Mouse (Mus musculus) left cerebral cortex, adult 9 months (tissue): Measurements from ENCODE around the gene Scgb2b7.
"Not testable (repeated sequence)": the region's sequence is repeated elsewhere in the genome, so short reads cannot be mapped to it uniquely, and the experiment has no call there.

Experiments
- DNase-seq, 2 experiments: peaks; one replicate each; pipeline ENCODE4 v3.0.0; 2022; ENCODE audit warnings: low spot score in 2 of 2

The Scgb2b7 gene

DNA sequence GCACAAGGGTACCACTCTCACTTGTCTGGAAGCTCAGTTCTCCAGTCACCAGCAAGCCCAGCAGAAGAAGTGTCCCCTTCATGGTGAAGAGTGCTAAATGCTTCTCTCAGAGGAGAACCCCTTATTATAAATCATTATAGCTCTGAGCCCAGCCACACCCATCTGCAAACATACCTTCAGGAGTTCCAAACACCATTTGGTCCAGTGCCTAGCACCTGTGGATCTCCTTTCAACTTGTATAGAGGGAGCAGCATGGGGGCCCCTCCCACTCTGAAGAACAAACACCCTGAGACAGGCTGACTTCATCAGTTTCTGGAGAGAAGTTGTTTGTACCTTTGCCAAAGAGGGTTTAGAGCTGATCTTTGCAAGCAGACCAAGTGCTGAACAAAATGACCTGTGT lies at the start of gene Scgb2b7:
Gene Scgb2b7, minus strand, starts transcription at position 101 of the 400 bp plus-strand sequence.
- not testable (repeated sequence) for DNase-seq

GRCm38 (mm10) chr7:31712365-31712764 lies 6.8 kb upstream of the Scgb2b7 start, which contains the start of gene Scgb1b7:
Scgb1b7 (plus strand) TSS chr7:31712665.
- DNase-seq = not testable (repeated sequence)
